Mouse (Mus musculus): ENCODE measurements around the gene Map3k13. TPM values are rescaled to one million over a fixed set of nuclear protein-coding genes. Genes with fewer than 3 reads are reported as not detected.
"Not testable (repeated sequence)": the region's sequence is repeated elsewhere in the genome, so short reads cannot be mapped to it uniquely, and the experiment has no call there.

The Map3k13 gene
- polyA plus RNA-seq, 1 experiment: 0.16 TPM

GRCm38 (mm10) chr16:21788581-21788980 lies 5.6 kb upstream of the Map3k13 start:
- no peak for DNase-seq (ENCODE audit: low read depth in 1 of 2, low spot score in 2 of 2)
- Histone ChIP-seq H3K27me3 (ENCODE audit: control insufficient read depth, insufficient read depth, low read length) (no peaks in the 10 kb centered on the region), H3K4me3 (ENCODE audit: extremely low read depth, insufficient read depth, insufficient read length) (no peak overlapping the region), H3K36me3 (ENCODE audit: control insufficient read depth, insufficient read depth, low read length) (no peaks in the 10 kb centered on the region), H3K27ac (ENCODE audit: insufficient read depth, low read length) (no peak overlapping the region), H3K4me1 (ENCODE audit: control insufficient read depth, insufficient read depth, insufficient read length) (peaks cover 2% of the 10 kb centered on the region; the same call in 1 of the 2 replicates)
- no peak for TF ChIP-seq POLR2A (IDR thresholded peaks at IDR 0.05; ENCODE audit: low read depth, low read length)
- no peak for TF ChIP-seq CTCF (IDR thresholded peaks at IDR 0.05; ENCODE audit: extremely low read depth, insufficient read depth, insufficient read length, insufficient replicate concordance)
- WGBS: 72% methylated on average over 3 of the region's 3 CpGs

- Histone ChIP-seq H3K27me3 (ENCODE audit: control insufficient read depth, insufficient read depth, low read length) (no peaks in the 10 kb centered on the region), H3K4me1 (ENCODE audit: control insufficient read depth, insufficient read depth, insufficient read length) (peaks cover 2% of the 10 kb centered on the region; the same call in 1 of the 2 replicates), H3K27ac (ENCODE audit: insufficient read depth, low read length) (no peak overlapping the region), H3K36me3 (ENCODE audit: control insufficient read depth, insufficient read depth, low read length) (no peaks in the 10 kb centered on the region), H3K4me3 (ENCODE audit: extremely low read depth, insufficient read depth, insufficient read length) (no peak overlapping the region)
- TF ChIP-seq POLR2A (IDR thresholded peaks at IDR 0.05; ENCODE audit: low read depth, low read length) (no peak), CTCF (IDR thresholded peaks at IDR 0.05; ENCODE audit: extremely low read depth, insufficient read depth, insufficient read length, insufficient replicate concordance) (no peak)
- WGBS: 94% methylated on average over 2 of the region's 2 CpGs
- no peak for DNase-seq (ENCODE audit: low read depth in 1 of 2, low spot score in 2 of 2)
Observed at GRCm38 (mm10) chr16:21789180-21789579, 5.0 kb upstream of the Map3k13 start.

GRCm38 (mm10) chr16:21790469-21790868 lies 3.7 kb upstream of the Map3k13 start:
- Histone ChIP-seq H3K27me3 (ENCODE audit: control insufficient read depth, insufficient read depth, low read length) (no peaks in the 10 kb centered on the region), H3K27ac (ENCODE audit: insufficient read depth, low read length) (no peak overlapping the region), H3K4me1 (ENCODE audit: control insufficient read depth, insufficient read depth, insufficient read length) (peaks cover 2% of the 10 kb centered on the region; the same call in 1 of the 2 replicates), H3K36me3 (ENCODE audit: control insufficient read depth, insufficient read depth, low read length) (no peaks in the 10 kb centered on the region), H3K4me3 (ENCODE audit: extremely low read depth, insufficient read depth, insufficient read length) (no peak overlapping the region)
- 6% methylated on average over 1 of the region's 1 CpGs for WGBS
- no peak for TF ChIP-seq CTCF (IDR thresholded peaks at IDR 0.05; ENCODE audit: extremely low read depth, insufficient read depth, insufficient read length, insufficient replicate concordance)
- no peak for TF ChIP-seq POLR2A (IDR thresholded peaks at IDR 0.05; ENCODE audit: low read depth, low read length)
- no peak for DNase-seq (ENCODE audit: low read depth in 1 of 2, low spot score in 2 of 2)

- no peak overlapping the region for H3K27ac ChIP-seq (ENCODE audit: insufficient read depth, low read length)
- H3K36me3 ChIP-seq (ENCODE audit: control insufficient read depth, insufficient read depth, low read length): no peaks in the 10 kb centered on the region
- DNase-seq (ENCODE audit: low read depth in 1 of 2, low spot score in 2 of 2): peak in 1 of 2 experiments; percentile 15
- WGBS: 29% methylated on average over 3 of the region's 3 CpGs
- no peak overlapping the region for H3K4me3 ChIP-seq (ENCODE audit: extremely low read depth, insufficient read depth, insufficient read length)
- H3K27me3 ChIP-seq (ENCODE audit: control insufficient read depth, insufficient read depth, low read length): no peaks in the 10 kb centered on the region
- TF ChIP-seq CTCF (IDR thresholded peaks at IDR 0.05; ENCODE audit: extremely low read depth, insufficient read depth, insufficient read length, insufficient replicate concordance) (no peak), POLR2A (IDR thresholded peaks at IDR 0.05; ENCODE audit: low read depth, low read length) (no peak)
- peaks cover 2% of the 10 kb centered on the region; the same call in 1 of the 2 replicates for H3K4me1 ChIP-seq (ENCODE audit: control insufficient read depth, insufficient read depth, insufficient read length)
Observed at GRCm38 (mm10) chr16:21791779-21792178, 2.4 kb upstream of the Map3k13 start.

- not testable (repeated sequence) for H3K4me3 ChIP-seq (ENCODE audit: extremely low read depth, insufficient read depth, insufficient read length); DNase-seq (ENCODE audit: low read depth in 1 of 2, low spot score in 2 of 2); H3K4me1 ChIP-seq (ENCODE audit: control insufficient read depth, insufficient read depth, insufficient read length); H3K36me3 ChIP-seq (ENCODE audit: control insufficient read depth, insufficient read depth, low read length); H3K27me3 ChIP-seq (ENCODE audit: control insufficient read depth, insufficient read depth, low read length)
- peak overlapping the region; percentile 90 for H3K27ac ChIP-seq (ENCODE audit: insufficient read depth, low read length)
- WGBS: 23% methylated on average over 2 of the region's 2 CpGs
Observed at GRCm38 (mm10) chr16:21793080-21793810, 901 bp upstream of the Map3k13 start.

- no peak for DNase-seq (ENCODE audit: low read depth in 1 of 2, low spot score in 2 of 2)
- H3K27me3 ChIP-seq (ENCODE audit: control insufficient read depth, insufficient read depth, low read length): no peaks in the 10 kb centered on the region
- peak overlapping the region; percentile 89 for H3K4me3 ChIP-seq (ENCODE audit: extremely low read depth, insufficient read depth, insufficient read length)
- under 1% methylated on average over 14 of the region's 14 CpGs for WGBS
- TF ChIP-seq CTCF (IDR thresholded peaks at IDR 0.05; ENCODE audit: extremely low read depth, insufficient read depth, insufficient read length, insufficient replicate concordance): no peak
- peak overlapping the region; percentile 77; the same call in 1 of the 2 replicates for H3K27ac ChIP-seq (ENCODE audit: insufficient read depth, low read length)
- no peaks in the 10 kb centered on the region; the same call in 1 of the 2 replicates for H3K4me1 ChIP-seq (ENCODE audit: control insufficient read depth, insufficient read depth, insufficient read length)
- peaks cover 1% of the 10 kb centered on the region for H3K36me3 ChIP-seq (ENCODE audit: control insufficient read depth, insufficient read depth, low read length)
Observed at GRCm38 (mm10) chr16:21794697-21795045, 525 bp downstream of the Map3k13 start.

- Histone ChIP-seq H3K4me3 (ENCODE audit: extremely low read depth, insufficient read depth, insufficient read length) (no peak overlapping the region), H3K27me3 (ENCODE audit: control insufficient read depth, insufficient read depth, low read length) (no peaks in the 10 kb centered on the region), H3K27ac (ENCODE audit: insufficient read depth, low read length) (no peak overlapping the region), H3K36me3 (ENCODE audit: control insufficient read depth, insufficient read depth, low read length) (peaks cover 1% of the 10 kb centered on the region), H3K4me1 (ENCODE audit: control insufficient read depth, insufficient read depth, insufficient read length) (no peaks in the 10 kb centered on the region; the same call in 1 of the 2 replicates)
- TF ChIP-seq POLR2A (IDR thresholded peaks at IDR 0.05; ENCODE audit: low read depth, low read length) (no peak), CTCF (IDR thresholded peaks at IDR 0.05; ENCODE audit: extremely low read depth, insufficient read depth, insufficient read length, insufficient replicate concordance) (no peak)
- no peak for DNase-seq (ENCODE audit: low read depth in 1 of 2, low spot score in 2 of 2)
- 46% methylated on average over 5 of the region's 5 CpGs for WGBS
Observed at GRCm38 (mm10) chr16:21795071-21795470, 925 bp downstream of the Map3k13 start.

Data from spleen, adult 2 months (tissue).